In genomic region chr16:21818132-21818531, GRCm38 (mm10) we compare ENCODE assay signal across 7 mouse cellular contexts. TPM values are rescaled to one million over a fixed set of nuclear protein-coding genes. Genes with fewer than 3 reads are reported as not detected.
DNase-seq lines count a peak whose midpoint lies in the region; ATAC-seq and TF ChIP-seq lines count a peak whose summit lies in the region.

No protein-coding gene starts in this region.

- H3K27me3 ChIP-seq in intestine, postnatal 0 days (replicated peaks; ENCODE audit: control insufficient read depth, insufficient read depth, low read length): no peaks in the 10 kb centered on the region
- no peaks in the 10 kb centered on the region for H3K27me3 ChIP-seq in lung, embryonic 15.5 days
- H3K27me3 ChIP-seq in midbrain, embryonic 13.5 days: no peaks in the 10 kb centered on the region

- peak overlapping the region; percentile 57; the same call in 1 of the 2 replicates for H3K27ac ChIP-seq in intestine, postnatal 0 days (ENCODE audit: low read depth, low read length)
- H3K27ac ChIP-seq in lung, embryonic 15.5 days: no peak overlapping the region
- no peak overlapping the region for H3K27ac ChIP-seq in midbrain, embryonic 13.5 days

- H3K4me2 ChIP-seq in intestine, postnatal 0 days (replicated peaks; ENCODE audit: low read depth): peak overlapping the region; percentile 30
- peak overlapping the region; percentile 27; the same call in 1 of the 2 replicates for H3K4me2 ChIP-seq in lung, embryonic 15.5 days
- H3K4me2 ChIP-seq in midbrain, embryonic 13.5 days (replicated peaks): no peak overlapping the region

- no peak overlapping the region for H3K4me3 ChIP-seq in intestine, postnatal 0 days (ENCODE audit: low read depth, low read length)
- no peak overlapping the region for H3K4me3 ChIP-seq in lung, embryonic 15.5 days
- H3K4me3 ChIP-seq in midbrain, embryonic 13.5 days (replicated peaks): no peak overlapping the region

- 23% methylated on average over 9 of the region's 9 CpGs for WGBS in intestine, postnatal 0 days
- WGBS in lung, embryonic 15.5 days: 25% methylated on average over 9 of the region's 9 CpGs
- WGBS in midbrain, embryonic 13.5 days: 52% methylated on average over 9 of the region's 9 CpGs

- H3K9ac ChIP-seq in intestine, postnatal 0 days (ENCODE audit: low read depth, low read length): no peak overlapping the region
- no peak overlapping the region for H3K9ac ChIP-seq in lung, embryonic 15.5 days
- no peak overlapping the region for H3K9ac ChIP-seq in midbrain, embryonic 13.5 days (replicated peaks)

- no peaks in the 10 kb centered on the region for H3K9me3 ChIP-seq in intestine, postnatal 0 days (ENCODE audit: control insufficient read depth)
- H3K9me3 ChIP-seq in lung, embryonic 15.5 days: no peaks in the 10 kb centered on the region
- no peaks in the 10 kb centered on the region for H3K9me3 ChIP-seq in midbrain, embryonic 13.5 days

- peaks cover 5% of the 10 kb centered on the region; the same call in 1 of the 2 replicates for H3K4me1 ChIP-seq in intestine, postnatal 0 days (replicated peaks; ENCODE audit: control insufficient read depth, insufficient read depth, low read length)
- peaks cover 4% of the 10 kb centered on the region; the same call in 1 of the 2 replicates for H3K4me1 ChIP-seq in lung, embryonic 15.5 days
- 0 out of 2 replicates have a peak, but pooled peaks cover 5% of the 10 kb centered on the region for H3K4me1 ChIP-seq in midbrain, embryonic 13.5 days (replicated peaks)

- TF ChIP-seq CTCF in intestine, postnatal 0 days (IDR thresholded peaks at IDR 0.05; ENCODE audit: low read depth): no peak

- ATAC-seq in CD4-positive, CD25-positive, alpha-beta regulatory T cell, adult 4 months: peak; percentile 39
- peak; percentile 73 for ATAC-seq in intestine, postnatal 0 days
- no peak for ATAC-seq in lung, embryonic 15.5 days (ENCODE audit: borderline replicate concordance, extremely low read depth, low FRiP score, low TSS enrichment)
- ATAC-seq in midbrain, embryonic 13.5 days: no peak

- DNase-seq in ZHBTc4 (ENCODE audit: low read depth, low spot score): peak; percentile 81
- no peak for DNase-seq in frontal cortex, adult 2 months (ENCODE audit: extremely low spot score in 1 of 2, low spot score in 1 of 2)
- DNase-seq in cerebellum, adult 18-20 months: no peak

- no peaks in the 10 kb centered on the region for H3K36me3 ChIP-seq in intestine, postnatal 0 days (ENCODE audit: control insufficient read depth, insufficient read depth)
- no peaks in the 10 kb centered on the region for H3K36me3 ChIP-seq in lung, embryonic 15.5 days
- H3K36me3 ChIP-seq in midbrain, embryonic 13.5 days: no peaks in the 10 kb centered on the region

RNA-seq across cellular contexts. Expression of gene Map3k13, which starts 24.0 kb away (rescaled TPM):
- under 1 TPM; 0.44 to 0.51 TPM for polyA plus RNA-seq in CD4-positive, CD25-positive, alpha-beta regulatory T cell, adult 4 months (2017; shearing (Covaris generic))
- polyA plus RNA-seq in intestine, postnatal 0 days (2015; fragmentation: Nextera tagmentation; extraction: Ambion mirVana): 4.7 and 5.6 TPM in 2 replicates
- polyA plus RNA-seq in lung, embryonic 15.5 days (2015; fragmentation: Nextera tagmentation; extraction: Ambion mirVana): 0.56 and 0.59 TPM in 2 replicates
- 7.6 and 8.3 TPM in 2 replicates for polyA plus RNA-seq in midbrain, embryonic 13.5 days (2015; fragmentation: Nextera tagmentation; extraction: Ambion mirVana)
- 7.8 and 7.9 TPM in 2 replicates for polyA plus RNA-seq in frontal cortex, adult 2 months (2012; rRNA removed)

RNA-seq across cellular contexts. Expression of gene Ehhadh, which starts 30.5 kb away (rescaled TPM):
- polyA plus RNA-seq in CD4-positive, CD25-positive, alpha-beta regulatory T cell, adult 4 months (2017; shearing (Covaris generic)): 1 to 10 TPM; 7.5 to 8.7 TPM
- polyA plus RNA-seq in intestine, postnatal 0 days (2015; fragmentation: Nextera tagmentation; extraction: Ambion mirVana): 36.4 and 38.3 TPM in 2 replicates
- polyA plus RNA-seq in lung, embryonic 15.5 days (2015; fragmentation: Nextera tagmentation; extraction: Ambion mirVana): 2.1 and 2.4 TPM in 2 replicates
- polyA plus RNA-seq in midbrain, embryonic 13.5 days (2015; fragmentation: Nextera tagmentation; extraction: Ambion mirVana): 1.2 and 1.3 TPM in 2 replicates
- polyA plus RNA-seq in frontal cortex, adult 2 months (2012; rRNA removed): 5.7 and 6.1 TPM in 2 replicates

Comparison
In these comparisons a context has a peak if more than half of its experiments do, and no peak if none do; other contexts are left out.
1. ATAC-seq: peak in CD4-positive, CD25-positive, alpha-beta regulatory T cell, adult 4 months (single experiment) and intestine, postnatal 0 days (single experiment); none in lung, embryonic 15.5 days (single experiment) and midbrain, embryonic 13.5 days (single experiment).